Mouse (Mus musculus) hindbrain, embryonic 12.5 days (tissue): ENCODE measurements around the gene Mtmr3. TPM values are rescaled to one million over a fixed set of nuclear protein-coding genes. Genes with fewer than 3 reads are reported as not detected.

Experiments used
- ATAC-seq: fragments of 200-750 bp; cut with Nextera tagmentation; 2 replicates; pipeline ENCODE4 v1.8.0; 2017; ENCODE audit warnings: moderate TSS enrichment; ENCODE audit not compliant: low FRiP score
- H3K27ac ChIP-seq: fragments of 300-500 bp; sonication (generic); 2 replicates; pipeline ENCODE4 v1.5.1; 2016; ENCODE audit warnings: mild to moderate bottlenecking
- H3K27me3 ChIP-seq: fragments of 300-500 bp; sonication (generic); 2 replicates; pipeline ENCODE4 v1.6.1; 2016; ENCODE audit warnings: mild to moderate bottlenecking
- H3K36me3 ChIP-seq: fragments of 300-500 bp; sonication (generic); 2 replicates; pipeline ENCODE4 v1.6.1; 2016; ENCODE audit warnings: mild to moderate bottlenecking
- H3K4me1 ChIP-seq: fragments of 300-500 bp; sonication (generic); 2 replicates; pipeline ENCODE4 v1.6.1; 2016
- H3K4me2 ChIP-seq: fragments of 300-500 bp; sonication (generic); replicated peaks from 2 replicates; pipeline ENCODE4 v1.6.1; 2016; ENCODE audit warnings: mild to moderate bottlenecking
- H3K4me3 ChIP-seq: fragments of 300-500 bp; sonication (generic); 2 replicates; pipeline ENCODE4 v1.5.1; 2016; ENCODE audit warnings: mild to moderate bottlenecking
- H3K9ac ChIP-seq: fragments of 300-500 bp; sonication (generic); 2 replicates; pipeline ENCODE4 v1.6.1; 2016; ENCODE audit warnings: mild to moderate bottlenecking, moderate library complexity
- H3K9me3 ChIP-seq: fragments of 300-500 bp; sonication (generic); replicated peaks from 2 replicates; pipeline ENCODE4 v1.6.1; 2016; ENCODE audit warnings: mild to moderate bottlenecking
- WGBS: fragments of 180-500 bp; shearing (Covaris S2); methylation state at CpG from one replicate; pipeline ENCODE4 v1.1.7; 2016; 5-methylcytosine and 5-hydroxymethylcytosine counted together
- polyA plus RNA-seq: library from polyadenylated mRNA; unstranded; fragments of >200 nt; fragmentation: Nextera tagmentation; extraction: Ambion mirVana; gene quantifications from 2 replicates; pipeline ENCODE4 v1.2.1, GENCODE M21; 2016

The Mtmr3 gene
- 47.8 TPM in 2 replicates for polyA plus RNA-seq

DNA sequence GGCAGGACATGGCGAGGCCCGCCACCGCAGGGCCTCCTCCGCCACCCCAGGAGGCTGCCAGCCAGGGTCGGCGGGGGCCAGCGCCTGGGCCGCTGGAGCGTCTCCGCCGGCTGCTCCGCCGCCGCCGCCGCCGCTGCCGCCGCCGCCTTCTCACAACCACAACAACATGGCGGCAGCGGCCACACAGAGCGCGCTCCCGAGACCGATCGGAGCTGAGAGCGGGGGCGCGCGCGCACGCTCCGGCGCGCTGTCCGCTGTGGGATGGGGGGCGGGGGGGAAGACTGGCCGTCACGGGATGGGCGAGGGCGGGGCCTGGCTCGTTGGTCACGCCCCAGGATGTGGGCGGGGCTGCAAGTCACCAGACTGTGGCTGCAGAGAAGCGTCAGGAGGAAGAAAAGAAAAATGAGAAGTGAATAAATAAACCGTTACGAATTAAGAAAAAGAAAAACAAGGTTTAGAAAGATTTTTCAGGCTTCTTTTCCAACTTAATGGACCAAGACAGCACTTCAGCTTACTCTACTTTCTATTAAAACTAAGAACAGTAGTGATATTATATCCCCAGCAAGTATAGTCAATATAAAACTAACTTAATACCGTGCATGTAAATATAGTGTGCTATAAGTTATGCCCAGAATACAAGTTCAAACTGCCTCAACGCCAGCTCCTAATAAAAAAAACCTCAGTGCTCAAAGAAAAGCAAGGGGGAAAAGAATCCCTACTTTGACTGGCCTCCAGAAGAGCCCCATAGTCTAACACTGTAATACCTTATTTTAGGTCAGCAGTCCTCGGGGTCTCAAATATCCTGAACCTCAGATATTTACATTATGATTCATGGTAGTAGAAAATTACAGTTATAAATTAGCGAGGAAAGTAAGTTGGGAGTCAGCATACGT, at the start of gene Mtmr3:
Gene Mtmr3 (minus strand): TSS at position 256 of the 893 bp plus-strand sequence.
- Histone ChIP-seq H3K9me3 (no peaks in the 10 kb centered on the region), H3K4me3 (peak within 1 kb of the TSS; percentile 79), H3K4me2 (peak within 1 kb of the TSS; percentile 61), H3K9ac (peak within 1 kb of the TSS; percentile 97), H3K27ac (peak within 1 kb of the TSS; percentile 94), H3K36me3 (no peaks in the 10 kb centered on the region), H3K4me1 (peaks cover 15% of the 10 kb centered on the region), H3K27me3 (no peaks in the 10 kb centered on the region)
- ATAC-seq, result peak; percentile 94
- WGBS, result 8% methylated on average over 37 of the region's 53 CpGs

DNA sequence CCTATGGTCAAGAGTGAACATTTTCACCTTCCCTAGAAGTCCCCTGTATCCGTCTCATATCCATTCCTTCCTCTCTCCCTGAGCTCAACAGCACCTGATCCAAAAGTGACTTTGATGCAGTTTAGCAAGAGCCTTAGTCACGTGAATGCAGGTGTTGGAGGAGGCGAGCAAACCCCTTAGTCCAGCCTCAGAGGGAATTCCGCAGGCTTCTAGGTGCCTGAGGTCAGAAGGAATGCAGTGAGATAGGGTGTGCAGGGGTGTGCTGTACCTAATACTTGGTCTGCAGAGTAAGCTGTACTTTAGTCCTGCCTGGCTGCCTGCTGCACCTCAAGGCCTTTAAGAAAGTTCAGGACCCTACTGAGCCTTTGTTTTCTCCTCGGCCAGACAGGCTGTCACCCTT, 49.1 kb upstream of the Mtmr3 start:
- Histone ChIP-seq H3K27ac (no peak overlapping the region), H3K4me3 (no peak overlapping the region), H3K27me3 (no peaks in the 10 kb centered on the region), H3K9ac (no peak overlapping the region), H3K9me3 (no peaks in the 10 kb centered on the region), H3K4me2 (no peak overlapping the region), H3K36me3 (peaks cover 46% of the 10 kb centered on the region), H3K4me1 (peaks cover 4% of the 10 kb centered on the region)
- no peak for ATAC-seq
- 63% methylated on average over 5 of the region's 5 CpGs for WGBS

DNA sequence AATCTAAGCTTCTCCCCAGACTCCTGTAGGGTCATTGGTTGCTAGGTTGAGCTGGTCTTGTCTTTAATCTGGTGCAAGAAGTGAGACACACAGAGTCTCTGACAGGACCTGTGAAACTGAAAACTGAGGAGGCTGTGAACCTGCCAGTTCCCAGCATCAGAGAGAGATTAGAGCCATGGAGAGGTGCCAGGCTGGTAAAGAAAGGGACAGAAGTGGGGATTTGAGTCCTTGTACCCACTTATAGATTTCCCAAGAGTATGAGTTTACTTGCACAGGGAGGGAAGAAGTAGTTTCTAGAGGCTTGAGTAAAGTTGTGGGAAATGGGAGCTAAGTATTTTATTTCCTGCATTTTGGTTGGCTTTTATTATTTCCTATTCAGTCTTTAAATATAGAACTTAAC, 46.5 kb upstream of the Mtmr3 start:
- Histone ChIP-seq H3K4me1 (peaks cover 13% of the 10 kb centered on the region), H3K9ac (no peak overlapping the region), H3K4me2 (no peak overlapping the region), H3K36me3 (peaks cover 22% of the 10 kb centered on the region), H3K27me3 (no peaks in the 10 kb centered on the region), H3K4me3 (no peak overlapping the region), H3K27ac (no peak overlapping the region), H3K9me3 (no peaks in the 10 kb centered on the region)
- ATAC-seq, result no peak

DNA sequence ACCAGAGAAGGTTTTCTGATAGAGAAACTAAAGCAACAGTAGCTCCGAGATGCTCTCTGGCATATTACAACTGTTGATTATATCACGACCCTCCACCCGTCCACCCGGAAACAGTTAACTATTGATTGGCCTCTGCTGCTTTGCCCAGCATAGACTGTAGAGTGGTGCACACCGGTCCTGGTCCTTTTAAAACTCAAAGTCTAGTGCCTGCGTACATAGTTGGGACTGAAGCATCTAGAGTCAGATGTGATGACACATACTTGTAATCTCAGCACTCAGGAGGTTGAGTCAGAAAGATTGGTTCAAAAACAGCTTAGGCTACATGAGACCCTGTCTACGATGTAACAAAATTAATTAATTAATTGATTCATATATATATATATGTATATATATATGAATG, 43.6 kb upstream of the Mtmr3 start:
- Histone ChIP-seq H3K36me3 (peaks cover 16% of the 10 kb centered on the region), H3K27ac (no peak overlapping the region), H3K4me2 (peak overlapping the region; percentile 86), H3K4me3 (peak overlapping the region; percentile 86), H3K27me3 (no peaks in the 10 kb centered on the region), H3K9ac (peak overlapping the region; percentile 79), H3K9me3 (no peaks in the 10 kb centered on the region), H3K4me1 (peaks cover 13% of the 10 kb centered on the region)
- peak; percentile 53 for ATAC-seq
- WGBS, result 35% methylated on average over 7 of the region's 7 CpGs

DNA sequence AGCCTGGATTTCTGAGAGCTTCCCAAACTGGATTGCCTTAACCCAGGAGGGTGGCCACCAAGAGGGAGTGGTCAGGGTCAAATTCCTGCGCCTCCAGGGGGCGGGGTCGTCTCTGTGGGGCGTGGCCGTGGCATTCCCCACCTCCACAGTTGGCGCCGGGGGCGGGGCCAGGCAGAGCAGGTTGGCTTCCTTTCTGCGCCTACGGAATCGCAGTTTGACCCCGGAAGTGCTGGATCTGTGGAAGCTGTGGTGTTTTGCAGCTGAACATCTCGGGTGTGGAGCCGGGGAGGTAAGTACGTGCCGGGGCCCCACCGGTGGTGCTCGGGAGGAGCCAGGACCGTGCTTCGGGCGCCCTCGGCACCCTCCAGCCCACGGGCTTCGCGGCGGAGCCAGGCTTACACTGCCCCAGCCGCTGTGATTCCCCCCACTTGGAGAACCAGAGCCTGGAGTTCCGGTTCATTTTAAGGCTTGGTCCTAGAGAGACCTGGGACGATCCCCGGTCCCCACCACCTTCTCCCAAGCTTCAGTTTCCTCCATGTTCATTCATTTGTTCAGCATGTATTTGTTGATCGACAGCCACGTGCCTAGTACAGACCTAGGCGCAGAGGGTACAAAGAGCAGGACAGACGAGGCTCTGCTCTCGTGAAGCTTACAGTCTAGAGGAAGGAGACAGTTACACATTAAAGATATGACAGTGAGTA, 43.0 kb upstream of the Mtmr3 start, which contains the start of gene Ascc2:
Gene Ascc2 (plus strand): TSS at position 214 of the 701 bp plus-strand sequence.
- WGBS, result under 1% methylated on average over 35 of the region's 35 CpGs
- Histone ChIP-seq H3K27me3 (no peaks in the 10 kb centered on the region), H3K4me3 (peak within 1 kb of the TSS; percentile 86), H3K4me2 (peak within 1 kb of the TSS; percentile 86), H3K27ac (peak within 1 kb of the TSS; percentile 46; the same call in 1 of the 2 replicates), H3K4me1 (peaks cover 13% of the 10 kb centered on the region), H3K36me3 (peaks cover 14% of the 10 kb centered on the region), H3K9ac (peak within 1 kb of the TSS; percentile 79), H3K9me3 (no peaks in the 10 kb centered on the region)
- ATAC-seq, result peak; percentile 86

DNA sequence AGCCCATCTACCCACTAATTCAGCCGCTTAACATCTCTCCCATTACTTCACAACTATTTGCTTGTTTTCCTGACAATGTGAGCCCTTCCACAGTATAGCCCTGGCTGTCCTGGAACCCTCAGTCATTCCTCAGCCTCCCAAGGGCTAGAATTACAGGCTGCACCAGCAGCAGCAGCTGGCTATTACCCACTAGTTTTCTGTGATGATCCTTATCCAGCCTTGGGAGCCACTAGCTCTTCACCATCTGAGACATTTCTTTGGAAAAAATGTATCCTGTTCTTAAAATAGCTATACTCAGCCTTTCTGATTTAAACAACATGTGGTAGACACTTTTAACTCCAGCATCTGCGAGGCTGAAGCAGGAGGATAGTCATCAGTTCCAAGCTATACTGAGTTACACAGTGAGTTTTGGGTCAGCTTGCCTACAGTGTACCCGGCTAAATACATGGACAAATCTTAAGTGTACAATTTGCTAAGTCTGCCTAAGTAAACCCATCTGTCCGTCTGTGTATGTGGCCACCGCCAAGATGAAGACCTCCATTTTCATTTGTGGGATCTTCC, 42.2 kb upstream of the Mtmr3 start:
- Histone ChIP-seq H3K9ac (no peak overlapping the region), H3K4me3 (peak overlapping the region; percentile 86), H3K36me3 (peaks cover 7% of the 10 kb centered on the region), H3K9me3 (no peaks in the 10 kb centered on the region), H3K27me3 (no peaks in the 10 kb centered on the region), H3K27ac (no peak overlapping the region), H3K4me2 (peak overlapping the region; percentile 86), H3K4me1 (peaks cover 13% of the 10 kb centered on the region)
- no peak for ATAC-seq
- 59% methylated on average over 5 of the region's 5 CpGs for WGBS

DNA sequence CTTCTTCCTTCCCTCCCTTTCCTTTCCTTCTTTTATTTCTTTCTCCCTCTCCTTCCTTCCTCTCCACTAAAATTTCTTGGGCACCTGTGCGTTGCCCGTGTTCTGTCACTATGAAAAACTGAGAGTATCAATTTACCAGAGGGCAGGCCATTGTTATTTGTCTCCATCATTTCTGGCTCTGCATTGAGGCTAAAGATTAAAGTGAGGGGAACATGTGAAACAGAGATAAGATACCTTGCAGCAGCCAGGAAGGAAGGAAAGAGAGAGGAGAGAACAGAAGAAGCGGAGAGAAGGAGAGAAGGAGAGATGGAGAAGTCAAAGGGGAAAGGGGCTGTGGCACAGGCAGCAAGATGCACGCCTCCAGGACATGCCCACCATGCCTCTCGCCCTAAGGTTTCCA, 39.7 kb upstream of the Mtmr3 start:
- Histone ChIP-seq H3K27me3 (no peaks in the 10 kb centered on the region), H3K9me3 (no peaks in the 10 kb centered on the region), H3K36me3 (no peaks in the 10 kb centered on the region), H3K4me3 (no peak overlapping the region), H3K4me2 (no peak overlapping the region), H3K4me1 (peaks cover 14% of the 10 kb centered on the region), H3K9ac (no peak overlapping the region), H3K27ac (no peak overlapping the region)
- ATAC-seq, result no peak
- 81% methylated on average over 4 of the region's 5 CpGs for WGBS

DNA sequence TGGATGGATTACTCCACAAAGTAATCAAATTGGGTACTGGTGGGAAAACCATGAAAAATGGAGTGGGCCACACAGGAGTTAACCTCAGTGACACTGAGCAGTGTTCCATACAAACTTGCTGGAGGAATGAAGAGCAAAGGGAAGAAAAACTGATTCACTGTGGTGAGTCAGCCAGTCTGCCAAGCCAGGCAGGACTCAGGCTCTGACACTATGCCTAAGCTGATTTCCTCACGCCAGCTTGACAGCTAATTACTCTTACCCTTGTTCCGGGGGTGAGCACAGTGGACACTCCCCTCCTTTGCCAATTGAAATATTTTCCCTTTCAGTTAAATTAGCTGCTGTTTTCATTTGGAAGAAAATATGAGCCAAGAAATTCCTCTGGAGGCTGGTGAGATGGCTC, 38.8 kb upstream of the Mtmr3 start:
- no peak overlapping the region for H3K27ac ChIP-seq
- H3K4me1 ChIP-seq, result peaks cover 9% of the 10 kb centered on the region
- no peak for ATAC-seq
- H3K36me3 ChIP-seq, result no peaks in the 10 kb centered on the region
- H3K4me3 ChIP-seq, result no peak overlapping the region
- H3K9ac ChIP-seq, result no peak overlapping the region
- H3K27me3 ChIP-seq, result no peaks in the 10 kb centered on the region
- WGBS, result 48% methylated on average over 2 of the region's 2 CpGs
- no peaks in the 10 kb centered on the region for H3K9me3 ChIP-seq
- no peak overlapping the region for H3K4me2 ChIP-seq

DNA sequence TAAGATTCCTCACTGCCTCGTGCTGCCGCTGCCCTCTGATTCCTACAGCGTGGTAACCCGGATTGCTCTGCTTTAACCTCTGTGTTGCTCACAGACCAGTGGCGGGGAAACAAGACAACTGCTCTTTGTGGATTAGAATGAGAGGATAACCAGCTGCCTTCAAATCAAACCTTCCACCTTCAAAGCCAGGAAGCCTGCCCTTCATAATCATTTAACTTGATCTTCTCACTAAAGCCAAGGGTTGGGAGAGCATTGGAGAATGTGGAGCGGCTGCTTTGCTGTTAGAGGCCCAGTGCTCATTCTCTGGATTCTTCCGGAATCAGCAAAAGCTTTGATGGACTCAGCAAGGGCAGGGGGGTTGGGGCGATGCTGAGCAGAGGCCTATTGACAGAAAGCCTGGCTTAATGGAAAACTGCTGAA, 35.2 kb upstream of the Mtmr3 start:
- ATAC-seq, result no peak
- Histone ChIP-seq H3K27ac (no peak overlapping the region), H3K4me2 (no peak overlapping the region), H3K4me1 (peaks cover 4% of the 10 kb centered on the region; the same call in 1 of the 2 replicates), H3K9me3 (no peaks in the 10 kb centered on the region), H3K4me3 (no peak overlapping the region), H3K9ac (no peak overlapping the region), H3K36me3 (no peaks in the 10 kb centered on the region), H3K27me3 (no peaks in the 10 kb centered on the region)
- 37% methylated on average over 8 of the region's 8 CpGs for WGBS

DNA sequence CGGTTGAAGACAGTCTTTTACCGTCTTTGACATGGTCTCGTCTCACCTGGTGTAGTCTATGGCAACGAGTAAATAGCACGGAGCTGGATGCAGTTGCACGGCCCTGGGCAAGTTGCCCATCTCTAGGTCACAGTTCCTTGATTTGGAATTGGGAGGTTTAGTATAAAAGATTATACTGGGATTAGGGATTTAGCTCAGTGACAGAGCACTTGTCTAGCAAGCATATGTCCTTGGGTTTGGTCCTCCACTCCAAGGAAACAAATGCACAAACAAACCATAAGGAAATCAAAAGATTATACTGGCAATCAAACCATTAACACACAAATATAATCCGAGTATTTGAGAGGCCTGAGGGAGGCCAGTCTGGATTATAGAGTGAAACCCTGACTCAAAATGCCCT, 33.0 kb upstream of the Mtmr3 start:
- 85% methylated on average over 7 of the region's 7 CpGs for WGBS
- no peak for ATAC-seq
- H3K4me1 ChIP-seq, result peaks cover 5% of the 10 kb centered on the region

DNA sequence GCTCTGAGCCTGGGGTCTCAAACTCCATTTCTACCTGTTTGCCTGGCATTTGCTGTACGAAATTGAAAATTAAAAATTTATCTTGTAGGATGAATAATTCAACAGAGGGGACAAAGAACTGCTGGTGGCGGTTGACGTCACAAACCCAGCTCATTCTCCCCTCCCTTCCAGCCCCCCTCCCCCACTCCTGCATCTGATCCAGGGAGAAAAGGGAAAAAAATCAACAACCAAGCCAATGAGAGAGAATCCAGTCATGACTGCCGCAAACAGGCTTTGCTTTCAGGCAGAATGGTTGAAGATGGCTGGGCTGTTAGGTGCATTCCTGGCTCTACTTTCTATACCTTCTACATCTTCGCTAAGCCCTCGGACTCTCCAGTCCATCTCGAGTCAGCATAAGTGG, 31.3 kb upstream of the Mtmr3 start:
- Histone ChIP-seq H3K36me3 (no peaks in the 10 kb centered on the region), H3K9me3 (no peaks in the 10 kb centered on the region), H3K4me3 (no peak overlapping the region), H3K4me1 (peaks cover 7% of the 10 kb centered on the region), H3K9ac (no peak overlapping the region), H3K4me2 (no peak overlapping the region), H3K27me3 (no peaks in the 10 kb centered on the region), H3K27ac (no peak overlapping the region)
- no peak for ATAC-seq
- 74% methylated on average over 7 of the region's 7 CpGs for WGBS

More for the DNA sequence above, 33.0 kb upstream of the Mtmr3 start:
- Histone ChIP-seq H3K4me2 (no peak overlapping the region), H3K27me3 (no peaks in the 10 kb centered on the region), H3K9ac (no peak overlapping the region), H3K36me3 (no peaks in the 10 kb centered on the region), H3K27ac (no peak overlapping the region), H3K4me3 (no peak overlapping the region), H3K9me3 (no peaks in the 10 kb centered on the region)

DNA sequence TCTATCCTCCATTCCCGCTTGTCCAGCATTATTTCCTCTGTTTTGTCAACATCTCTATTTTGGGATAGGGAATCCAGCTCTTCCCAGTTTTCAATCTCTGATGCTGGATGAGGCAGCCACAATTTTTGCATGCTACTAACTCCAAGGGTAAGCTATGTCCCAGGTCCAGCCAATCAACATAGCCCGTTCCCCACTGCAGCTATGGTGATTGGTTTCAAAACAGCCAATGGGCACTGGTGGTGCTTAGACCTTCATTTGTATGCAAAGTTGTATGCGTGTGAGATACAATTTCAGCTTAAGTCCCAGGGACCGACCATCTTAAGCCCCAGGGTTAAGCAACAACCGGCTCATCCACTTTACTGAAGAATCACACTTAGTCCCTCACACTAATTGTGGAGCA, 28.3 kb upstream of the Mtmr3 start:
- no peaks in the 10 kb centered on the region for H3K9me3 ChIP-seq
- H3K4me1 ChIP-seq, result peaks cover 3% of the 10 kb centered on the region; the same call in 1 of the 2 replicates
- no peak overlapping the region for H3K9ac ChIP-seq
- H3K27me3 ChIP-seq, result no peaks in the 10 kb centered on the region
- 63% methylated on average over 5 of the region's 5 CpGs for WGBS
- H3K4me3 ChIP-seq, result no peak overlapping the region
- ATAC-seq, result no peak
- H3K36me3 ChIP-seq, result no peaks in the 10 kb centered on the region
- H3K27ac ChIP-seq, result no peak overlapping the region
- H3K4me2 ChIP-seq, result no peak overlapping the region
